Mouse (Mus musculus): ENCODE data around the gene Rexo1.

DNA sequence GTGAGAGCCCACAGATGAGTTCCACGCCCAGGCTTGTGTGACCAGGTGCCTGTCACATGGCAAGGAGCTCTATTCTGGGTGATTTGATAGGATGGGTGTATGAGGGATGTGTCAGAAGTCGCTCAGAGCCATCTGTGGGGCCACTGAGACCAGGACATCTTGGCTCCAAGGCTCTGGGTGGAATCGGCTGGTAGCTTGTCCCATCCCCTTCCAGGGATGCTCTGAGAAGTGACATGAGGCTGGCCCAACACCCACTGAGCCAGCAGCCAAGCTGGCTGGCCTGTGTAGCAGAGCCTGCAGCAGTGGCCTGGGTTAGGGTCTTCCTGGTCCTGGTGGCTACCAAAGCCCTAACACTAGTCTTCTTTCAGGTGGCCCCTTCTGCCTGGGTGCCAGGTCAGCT lies 47.1 kb upstream of the Rexo1 start:
- TF ChIP-seq CTCF (IDR thresholded peaks at IDR 0.05; ENCODE audit: low read depth, low read length) (no peak), POLR2AphosphoS5 (IDR thresholded peaks at IDR 0.05; ENCODE audit: insufficient replicate concordance, low read depth, low read length) (no peak)

Measured in G1E (cell line).